Mouse (Mus musculus) stomach, postnatal 0 days (tissue): Measurements from ENCODE around the gene Pfpl. TPM values are rescaled to one million over a fixed set of nuclear protein-coding genes. Genes with fewer than 3 reads are reported as not detected.

Experiments used
- ATAC-seq: fragments of 200-750 bp; cut with Nextera tagmentation; 2 replicates; pipeline ENCODE4 v1.8.0; 2017; ENCODE audit not compliant: low FRiP score, low TSS enrichment
- DNase-seq: peaks from one replicate; pipeline ENCODE4 v3.0.0-alpha.2; 2016; ENCODE audit warnings: low spot score
- H3K27ac ChIP-seq: fragments of 300-500 bp; sonication (generic); replicated peaks from 2 replicates; pipeline ENCODE4 v1.5.1; 2014; ENCODE audit warnings: mild to moderate bottlenecking, control low read depth
- H3K27me3 ChIP-seq: fragments of 300-500 bp; sonication (generic); 2 replicates; pipeline ENCODE4 v1.6.1; 2014; ENCODE audit warnings: low read length; ENCODE audit not compliant: control insufficient read depth, insufficient read depth
- H3K36me3 ChIP-seq: fragments of 300-500 bp; sonication (generic); 2 replicates; pipeline ENCODE4 v1.6.1; 2014; ENCODE audit warnings: low read length, mixed read lengths; ENCODE audit not compliant: control insufficient read depth, insufficient read depth
- H3K4me1 ChIP-seq: fragments of 300-500 bp; sonication (generic); replicated peaks from 2 replicates; pipeline ENCODE4 v1.6.1; 2014; ENCODE audit warnings: antibody characterized with exemption; ENCODE audit not compliant: control insufficient read depth, insufficient read depth
- H3K4me2 ChIP-seq: fragments of 300-500 bp; sonication (generic); replicated peaks from 2 replicates; pipeline ENCODE4 v1.6.1; 2014; ENCODE audit warnings: low read depth, mild to moderate bottlenecking, control low read depth, moderate library complexity
- H3K4me3 ChIP-seq: fragments of 300-500 bp; sonication (generic); 2 replicates; pipeline ENCODE4 v1.5.1; 2014; ENCODE audit warnings: low read depth, low read length, control low read depth
- H3K9ac ChIP-seq: fragments of 300-500 bp; sonication (generic); 2 replicates; pipeline ENCODE4 v1.6.1; 2014; ENCODE audit warnings: mild to moderate bottlenecking, low read length, control low read depth, mixed read lengths
- H3K9me3 ChIP-seq: fragments of 300-500 bp; sonication (generic); 2 replicates; pipeline ENCODE4 v1.6.1; 2016; ENCODE audit warnings: low read length; ENCODE audit not compliant: control insufficient read depth
- CTCF ChIP-seq: IDR thresholded peaks from 2 replicates; pipeline ENCODE4 v1.5.1; 2016; ENCODE audit warnings: antibody characterized with exemption, low read depth, mild to moderate bottlenecking, moderate library complexity
- EP300 ChIP-seq: optimal IDR thresholded peaks from 2 replicates; pipeline ENCODE3; 2016; ENCODE audit warnings: antibody characterized with exemption
- WGBS: fragments of 180-500 bp; shearing (Covaris S2); extraction: QIAGEN DNeasy Blood & Tissue Kit; methylation state at CpG from one replicate; pipeline ENCODE4 v1.1.7; 2014; 5-methylcytosine and 5-hydroxymethylcytosine counted together
- polyA plus RNA-seq: library from polyadenylated mRNA; unstranded; fragments of >200 nt; fragmentation: Nextera tagmentation; extraction: Ambion mirVana; gene quantifications from 2 replicates; pipeline ENCODE4 v1.2.1, GENCODE M21; 2015

The Pfpl gene
- polyA plus RNA-seq, 1 experiment from 2014 or later = not detected

DNA sequence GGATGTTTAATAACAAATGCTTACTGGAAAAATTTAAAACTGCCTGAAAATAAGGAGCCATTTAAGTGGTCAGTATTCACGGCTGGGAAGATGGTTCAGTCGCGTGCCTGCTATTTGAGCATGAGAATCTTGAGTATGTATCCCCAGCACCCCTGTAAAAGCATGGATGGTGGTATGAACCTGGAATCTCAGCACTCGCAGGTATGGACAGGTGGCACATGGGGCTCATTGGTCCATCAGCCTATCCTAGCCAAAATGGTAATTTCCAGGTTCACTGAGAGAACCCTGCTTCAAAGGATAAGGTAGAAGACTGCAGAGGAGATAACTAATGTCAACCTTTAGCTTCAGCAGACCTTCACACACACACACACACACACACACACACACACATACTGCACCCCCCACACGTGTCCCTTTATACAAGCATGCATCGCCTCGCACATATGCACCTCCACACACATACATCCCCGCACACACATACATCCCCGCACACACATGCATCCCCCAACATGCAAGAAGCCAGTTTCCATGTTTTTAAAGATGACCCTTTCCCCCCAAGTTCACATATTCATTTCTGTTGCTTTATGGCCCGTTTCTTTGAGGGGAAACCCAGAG is 37.9 kb downstream of the Pfpl start:
- no peaks in the 10 kb centered on the region for H3K4me1 ChIP-seq
- no peak overlapping the region for H3K27ac ChIP-seq
- no peak overlapping the region for H3K9ac ChIP-seq
- H3K4me3 ChIP-seq = no peak overlapping the region
- no peak for TF ChIP-seq EP300
- TF ChIP-seq CTCF = no peak
- peaks cover 9% of the 10 kb centered on the region; the same call in 1 of the 2 replicates for H3K36me3 ChIP-seq
- 91% methylated on average over 10 of the region's 10 CpGs for WGBS
- H3K4me2 ChIP-seq = no peak overlapping the region
- DNase-seq (peak; percentile 11), ATAC-seq (peak; percentile 27; the same call in 1 of the 2 replicates)
- no peaks in the 10 kb centered on the region for H3K27me3 ChIP-seq
- H3K9me3 ChIP-seq = no peaks in the 10 kb centered on the region

GRCm38 (mm10) chr19:12466204-12466603 is 38.5 kb downstream of the Pfpl start:
- 20% methylated on average over 7 of the region's 7 CpGs for WGBS
- TF ChIP-seq CTCF (peak; percentile 96), EP300 (no peak)
- Histone ChIP-seq H3K27ac (no peak overlapping the region), H3K4me1 (no peaks in the 10 kb centered on the region), H3K9me3 (no peaks in the 10 kb centered on the region), H3K9ac (no peak overlapping the region), H3K4me3 (no peak overlapping the region), H3K27me3 (no peaks in the 10 kb centered on the region), H3K36me3 (peaks cover 9% of the 10 kb centered on the region; the same call in 1 of the 2 replicates), H3K4me2 (no peak overlapping the region)
- peak; percentile 35; the same call in 1 of the 2 replicates for ATAC-seq
- DNase-seq = peak; percentile 66

- TF ChIP-seq EP300 (no peak), CTCF (peak; percentile 75)
- Histone ChIP-seq H3K9ac (no peak overlapping the region), H3K4me3 (no peak overlapping the region), H3K4me1 (no peaks in the 10 kb centered on the region), H3K27ac (no peak overlapping the region), H3K4me2 (no peak overlapping the region), H3K36me3 (peaks cover 10% of the 10 kb centered on the region; the same call in 1 of the 2 replicates), H3K9me3 (no peaks in the 10 kb centered on the region), H3K27me3 (no peaks in the 10 kb centered on the region)
- DNase-seq = peak; percentile 70
- ATAC-seq = no peak
- WGBS = 83% methylated on average over 5 of the region's 5 CpGs
Observed at GRCm38 (mm10) chr19:12467436-12467835, 39.7 kb downstream of the Pfpl start.

DNA sequence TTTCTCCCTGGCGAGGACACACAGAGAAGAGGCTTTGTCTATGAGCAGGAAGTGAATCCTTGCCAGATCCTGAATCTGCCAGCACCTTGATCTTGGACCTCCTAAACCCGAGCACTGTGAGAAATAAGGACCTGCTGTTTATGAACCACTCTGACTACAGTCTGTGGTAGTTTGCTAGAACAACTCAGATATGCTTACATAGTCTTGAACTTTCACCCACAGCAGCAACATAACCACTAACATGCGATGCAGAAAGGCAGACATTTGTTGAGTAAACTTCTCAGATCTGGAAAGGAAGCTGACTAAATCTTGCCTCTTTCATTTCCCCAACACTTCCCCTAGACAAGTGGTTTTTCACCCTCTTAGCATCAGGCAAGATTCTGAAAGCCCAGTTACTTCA is 44.2 kb downstream of the Pfpl start:
- Histone ChIP-seq H3K4me3 (no peak overlapping the region), H3K4me2 (no peak overlapping the region), H3K9me3 (no peaks in the 10 kb centered on the region), H3K4me1 (peaks cover under 1% of the 10 kb centered on the region; the same call in 1 of the 2 replicates), H3K27ac (peak overlapping the region; percentile 70), H3K9ac (no peak overlapping the region), H3K36me3 (peaks cover 12% of the 10 kb centered on the region; the same call in 1 of the 2 replicates), H3K27me3 (no peaks in the 10 kb centered on the region)
- DNase-seq = peak; percentile 20
- TF ChIP-seq EP300 (no peak), CTCF (no peak)
- WGBS = 35% methylated on average over 3 of the region's 3 CpGs
- peak; percentile 38; the same call in 1 of the 2 replicates for ATAC-seq

DNA sequence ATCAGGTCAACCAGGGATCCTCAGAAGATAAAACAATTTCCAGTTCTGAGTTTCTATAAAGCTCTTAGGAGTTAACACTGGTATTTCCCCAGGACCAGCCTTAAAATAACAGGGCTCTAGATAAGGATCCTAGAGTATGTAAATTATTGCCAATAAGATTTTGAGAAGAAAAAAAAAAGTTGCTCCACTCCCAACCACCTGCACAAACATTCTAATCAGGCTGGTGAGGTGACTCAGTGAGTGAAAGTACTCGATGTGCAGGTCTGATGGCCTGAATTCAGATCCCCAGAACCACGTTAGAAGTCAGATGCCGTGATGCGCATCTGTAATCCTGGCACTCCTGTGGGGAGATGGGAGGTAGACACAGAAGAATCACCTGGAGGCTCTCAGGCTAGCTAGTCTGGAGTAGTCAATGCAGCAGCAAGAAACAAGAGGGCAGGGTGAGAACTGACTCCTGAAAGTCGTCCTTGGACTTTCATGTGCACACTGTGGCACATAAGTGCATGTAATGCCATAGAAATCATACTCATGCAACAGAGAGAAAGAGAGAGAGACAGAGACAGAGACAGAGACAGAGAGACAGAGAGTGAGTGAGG is 44.8 kb downstream of the Pfpl start:
- no peak overlapping the region for H3K4me3 ChIP-seq
- TF ChIP-seq CTCF (no peak), EP300 (no peak)
- H3K27me3 ChIP-seq = no peaks in the 10 kb centered on the region
- no peak overlapping the region for H3K4me2 ChIP-seq
- peaks cover 12% of the 10 kb centered on the region; the same call in 1 of the 2 replicates for H3K36me3 ChIP-seq
- peak; percentile 58 for ATAC-seq
- H3K9ac ChIP-seq = no peak overlapping the region
- DNase-seq = peak; percentile 66
- H3K27ac ChIP-seq = peak overlapping the region; percentile 76
- H3K9me3 ChIP-seq = no peaks in the 10 kb centered on the region
- 53% methylated on average over 5 of the region's 5 CpGs for WGBS
- peaks cover 5% of the 10 kb centered on the region; the same call in 1 of the 2 replicates for H3K4me1 ChIP-seq

GRCm38 (mm10) chr19:12473201-12473641 is 45.5 kb downstream of the Pfpl start:
- Histone ChIP-seq H3K4me2 (no peak overlapping the region), H3K27me3 (no peaks in the 10 kb centered on the region), H3K4me1 (peaks cover 5% of the 10 kb centered on the region; the same call in 1 of the 2 replicates), H3K36me3 (peaks cover 12% of the 10 kb centered on the region; the same call in 1 of the 2 replicates), H3K9ac (no peak overlapping the region), H3K9me3 (no peaks in the 10 kb centered on the region), H3K4me3 (no peak overlapping the region), H3K27ac (peak overlapping the region; percentile 76)
- no peak for TF ChIP-seq EP300
- no peak for TF ChIP-seq CTCF
- ATAC-seq (no peak), DNase-seq (no peak)
- 56% methylated on average over 4 of the region's 4 CpGs for WGBS
